Mouse (Mus musculus) heart, embryonic 14.5 days (tissue): ENCODE data around the gene Rsbn1. TPM values are rescaled to one million over a fixed set of nuclear protein-coding genes. Genes with fewer than 3 reads are reported as not detected.

Experiments used
- ATAC-seq: fragments of 200-750 bp; cut with Nextera tagmentation; 2 replicates; pipeline ENCODE4 v1.8.0; 2017; ENCODE audit warnings: low read depth, moderate TSS enrichment; ENCODE audit not compliant: insufficient number of reproducible peaks, insufficient read depth, low FRiP score
- H3K27ac ChIP-seq, 2 experiments: fragments of 200-500 bp in 1 of 2; fragments of 300-500 bp in 1 of 2; sonication (generic) in 1 of 2; replicated peaks in 1 of 2; 2 replicates each; pipeline ENCODE4 v1.5.1; 2012 to 2014; ENCODE audit warnings: low read depth in 2 of 2, low read length in 2 of 2, control low read depth in 1 of 2, mild to moderate bottlenecking in 1 of 2, mixed read lengths in 1 of 2; ENCODE audit not compliant: control insufficient read depth in 1 of 2, insufficient read depth in 1 of 2
- H3K27me3 ChIP-seq: fragments of 300-500 bp; sonication (generic); 2 replicates; pipeline ENCODE4 v1.6.1; 2014; ENCODE audit warnings: mild to moderate bottlenecking, low read length, control low read depth; ENCODE audit not compliant: control insufficient read depth, insufficient read depth
- H3K36me3 ChIP-seq: fragments of 300-500 bp; sonication (generic); 2 replicates; pipeline ENCODE4 v1.6.1; 2014; ENCODE audit warnings: mild to moderate bottlenecking, control low read depth, low read length, mixed read lengths; ENCODE audit not compliant: control insufficient read depth, insufficient read depth
- H3K4me1 ChIP-seq, 2 experiments: fragments of 200-500 bp in 1 of 2; fragments of 300-500 bp in 1 of 2; sonication (generic) in 1 of 2; 2 replicates each; pipeline ENCODE4 v1.6.1; 2012 to 2014; ENCODE audit warnings: low read length in 2 of 2, control low read depth in 1 of 2, mixed read lengths in 1 of 2; ENCODE audit not compliant: control insufficient read depth in 2 of 2, insufficient read depth in 2 of 2
- H3K4me2 ChIP-seq: fragments of 300-500 bp; sonication (generic); 2 replicates; pipeline ENCODE4 v1.6.1; 2014; ENCODE audit warnings: mild to moderate bottlenecking, low read length
- H3K4me3 ChIP-seq, 2 experiments: fragments of 200-500 bp in 1 of 2; fragments of 300-500 bp in 1 of 2; sonication (generic) in 1 of 2; 2 replicates each; pipeline ENCODE4 v1.5.1; 2012 to 2014; ENCODE audit warnings: low read length in 2 of 2, mild to moderate bottlenecking in 2 of 2, control low read depth in 1 of 2, low read depth in 1 of 2, moderate library complexity in 1 of 2; ENCODE audit not compliant: control insufficient read depth in 1 of 2, insufficient read depth in 1 of 2
- H3K9ac ChIP-seq: fragments of 300-500 bp; sonication (generic); 2 replicates; pipeline ENCODE4 v1.6.1; 2014; ENCODE audit warnings: mild to moderate bottlenecking, low read length
- H3K9me3 ChIP-seq: fragments of 300-500 bp; sonication (generic); 2 replicates; pipeline ENCODE4 v1.6.1; 2016; ENCODE audit warnings: low read length, control low read depth; ENCODE audit not compliant: control insufficient read depth
- WGBS: fragments of 180-500 bp; shearing (Covaris S2); extraction: QIAGEN DNeasy Blood & Tissue Kit; methylation state at CpG from one replicate; pipeline ENCODE4 v1.1.7; 2014; 5-methylcytosine and 5-hydroxymethylcytosine counted together
- polyA plus RNA-seq: library from polyadenylated mRNA; unstranded; fragments of >200 nt; fragmentation: Nextera tagmentation; extraction: Ambion mirVana; gene quantifications from 2 replicates; pipeline ENCODE4 v1.2.1, GENCODE M21; 2014

Gene Rsbn1
- polyA plus RNA-seq, 1 experiment from 2014 or later: 7.0 TPM

DNA sequence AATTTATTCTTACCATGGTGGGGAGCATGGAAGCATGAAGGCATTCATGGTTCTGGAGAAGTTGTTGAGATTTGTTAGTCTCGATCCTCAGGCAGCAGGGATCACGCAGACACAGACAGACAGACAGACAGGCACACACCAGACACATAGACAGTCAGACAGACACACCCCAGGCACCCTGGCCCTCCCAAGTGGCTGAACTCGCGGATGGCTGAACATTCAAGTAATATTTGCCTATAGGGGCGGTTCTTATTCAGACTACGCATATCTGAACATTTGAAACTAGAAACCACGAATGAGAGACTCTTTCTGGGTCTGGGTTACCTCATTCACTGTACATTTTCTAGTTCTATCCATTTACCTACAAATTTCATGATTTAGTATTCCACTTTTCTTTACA is 34.7 kb downstream of the Rsbn1 start:
- WGBS: 89% methylated on average over 7 of the region's 7 CpGs
- no peak for ATAC-seq

GRCm38 (mm10) chr3:103960622-103961021 is 46.7 kb downstream of the Rsbn1 start:
- no peak for ATAC-seq
- Histone ChIP-seq H3K27me3 (no peaks in the 10 kb centered on the region), H3K9me3 (no peaks in the 10 kb centered on the region), H3K36me3 (peaks cover 57% of the 10 kb centered on the region), H3K9ac (no peak overlapping the region), H3K27ac (no peak overlapping the region), H3K4me3 (no peak overlapping the region), H3K4me1 (no peaks in the 10 kb centered on the region), H3K4me2 (no peak overlapping the region)
- WGBS: 87% methylated on average over 3 of the region's 3 CpGs

More for the DNA sequence above, 34.7 kb downstream of the Rsbn1 start:
- 0 out of 2 replicates have a peak, but pooled peaks cover 3% of the 10 kb centered on the region for H3K36me3 ChIP-seq
- H3K4me3 ChIP-seq: no peak overlapping the region
- no peak overlapping the region for H3K4me2 ChIP-seq
- H3K27ac ChIP-seq: no peak overlapping the region
- H3K9me3 ChIP-seq: no peaks in the 10 kb centered on the region
- no peak overlapping the region for H3K9ac ChIP-seq
- H3K4me1 ChIP-seq: no peaks in the 10 kb centered on the region
- H3K27me3 ChIP-seq: no peaks in the 10 kb centered on the region

DNA sequence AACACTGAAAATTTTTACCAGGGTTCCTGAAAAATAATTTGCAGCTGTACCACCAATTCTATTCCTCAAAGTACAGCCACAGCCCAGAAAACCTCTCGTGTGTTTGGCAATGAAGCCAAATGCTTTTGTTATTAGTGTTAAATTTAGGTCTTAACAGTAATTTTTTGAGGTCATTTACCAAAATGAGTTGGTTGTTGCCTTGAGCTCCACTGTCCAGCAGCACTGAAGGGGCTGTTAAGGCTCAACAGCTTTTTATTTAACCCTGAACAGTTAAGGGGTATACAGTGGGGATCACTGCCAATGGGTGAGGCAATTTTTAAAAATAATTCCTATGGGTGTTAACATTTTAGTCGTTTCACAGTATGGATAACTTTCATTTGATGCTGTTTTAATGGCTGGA is 53.3 kb downstream of the Rsbn1 start:
- Histone ChIP-seq H3K36me3 (peaks cover 45% of the 10 kb centered on the region), H3K27ac (peak overlapping the region in 1 of 2 experiments; percentile 92; a peak in 2 of 4 replicates), H3K4me2 (peak overlapping the region; percentile 74), H3K9me3 (no peaks in the 10 kb centered on the region), H3K4me3 (peak overlapping the region in 1 of 2 experiments; percentile 87; a peak in 3 of 4 replicates), H3K9ac (peak overlapping the region; percentile 80), H3K4me1 (peaks cover 0 to 15% of the 10 kb centered on the region in 2 experiments; a peak in 2 of 4 replicates), H3K27me3 (no peaks in the 10 kb centered on the region)
- no peak for ATAC-seq
- 21% methylated on average over 2 of the region's 2 CpGs for WGBS

DNA sequence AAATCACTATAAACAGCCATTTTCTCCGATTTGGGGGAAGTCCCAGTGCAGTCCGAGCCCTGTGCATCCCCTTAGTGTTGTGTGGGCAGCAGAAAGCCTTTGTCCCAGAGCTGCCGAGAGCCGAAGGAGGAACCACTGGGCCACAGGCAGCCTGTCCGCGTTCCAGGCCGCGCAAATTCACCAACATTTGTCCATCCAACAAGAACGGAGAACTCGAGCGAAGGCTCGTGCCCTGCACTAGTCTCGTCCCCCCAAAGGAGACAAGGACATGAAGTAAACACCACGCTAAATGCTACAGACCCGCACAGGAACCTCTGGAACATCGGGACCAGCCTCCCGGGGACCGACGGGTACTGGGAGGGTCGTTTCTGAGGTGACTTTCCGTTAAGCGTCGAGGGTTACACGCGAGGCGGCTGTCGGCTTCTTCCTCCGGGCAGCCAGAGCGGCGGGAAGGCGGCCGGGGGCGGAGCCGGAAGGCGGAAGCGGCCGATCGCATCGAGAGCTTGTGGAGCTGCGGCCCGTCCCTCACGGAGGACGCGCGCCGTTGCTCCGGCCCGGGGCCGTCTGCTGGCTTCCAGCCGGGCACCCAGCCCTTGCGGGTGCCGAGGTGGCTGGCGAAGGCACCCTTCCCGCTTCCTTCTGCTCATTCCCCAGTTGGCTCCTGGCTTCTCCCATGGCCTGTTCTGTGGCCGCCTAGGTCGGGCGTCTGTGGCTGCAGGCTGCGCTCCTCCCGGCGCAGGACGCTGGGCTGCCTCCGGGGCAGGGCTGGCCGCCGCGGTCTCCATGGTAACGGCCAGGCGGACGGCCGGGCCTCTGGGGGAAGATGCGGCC is 54.2 kb downstream of the Rsbn1 start, which contains the start of gene Phtf1:
Gene Phtf1, plus strand, starts transcription at position 250 of the 831 bp plus-strand sequence.
- under 1% methylated on average over 70 of the region's 70 CpGs for WGBS
- no peaks in the 10 kb centered on the region for H3K9me3 ChIP-seq
- peaks cover 42% of the 10 kb centered on the region for H3K36me3 ChIP-seq

GRCm38 (mm10) chr3:103968701-103969100 is 54.8 kb downstream of the Rsbn1 start:
- Histone ChIP-seq H3K4me3 (peak overlapping the region; percentile 77 to 87), H3K36me3 (peaks cover 42% of the 10 kb centered on the region), H3K4me2 (peak overlapping the region; percentile 74), H3K27ac (peak overlapping the region; percentile 92 to 98), H3K9ac (peak overlapping the region; percentile 80), H3K27me3 (no peaks in the 10 kb centered on the region), H3K9me3 (no peaks in the 10 kb centered on the region), H3K4me1 (peaks cover 0 to 15% of the 10 kb centered on the region in 2 experiments; a peak in 2 of 4 replicates)
- peak; percentile 66 for ATAC-seq
- under 1% methylated on average over 24 of the region's 24 CpGs for WGBS

More for the DNA sequence above, 54.2 kb downstream of the Rsbn1 start, which contains the start of gene Phtf1:
- peak; percentile 94 for ATAC-seq
- H3K27ac ChIP-seq: peak within 1 kb of the TSS; percentile 92 to 98
- no peaks in the 10 kb centered on the region for H3K27me3 ChIP-seq
- peak within 1 kb of the TSS; percentile 77 to 87 for H3K4me3 ChIP-seq
- peak within 1 kb of the TSS; percentile 74 for H3K4me2 ChIP-seq
- H3K9ac ChIP-seq: peak within 1 kb of the TSS; percentile 80
- H3K4me1 ChIP-seq: peaks cover 0 to 15% of the 10 kb centered on the region in 2 experiments; a peak in 2 of 4 replicates

DNA sequence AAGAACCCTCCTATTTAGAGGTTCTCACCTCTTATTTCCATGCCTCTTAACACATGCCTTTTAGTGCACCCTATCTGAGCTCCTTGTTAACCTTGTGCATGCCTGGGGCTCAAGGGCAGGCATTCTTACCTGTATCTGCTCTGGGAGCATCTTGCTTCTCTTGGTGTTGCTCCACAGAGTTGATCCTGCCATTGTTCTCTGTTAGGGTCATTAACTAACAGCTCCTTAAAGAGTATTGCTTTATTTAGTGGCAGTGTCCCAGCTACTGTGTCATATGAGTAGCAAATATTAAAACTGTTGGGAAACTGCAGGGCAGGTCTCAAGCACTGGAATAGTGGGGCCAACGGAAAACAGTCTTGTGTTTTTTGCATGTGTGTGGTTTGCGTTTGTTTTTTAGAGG is 57.2 kb downstream of the Rsbn1 start:
- H3K9ac ChIP-seq: no peak overlapping the region
- peaks cover 29% of the 10 kb centered on the region for H3K36me3 ChIP-seq
- H3K4me3 ChIP-seq: no peak overlapping the region
- H3K9me3 ChIP-seq: no peaks in the 10 kb centered on the region
- H3K27ac ChIP-seq: no peak overlapping the region
- ATAC-seq: no peak
- H3K4me2 ChIP-seq: no peak overlapping the region
- no peaks in the 10 kb centered on the region for H3K27me3 ChIP-seq
- 91% methylated on average over 2 of the region's 2 CpGs for WGBS
- peaks cover 0 to 15% of the 10 kb centered on the region in 2 experiments; a peak in 2 of 4 replicates for H3K4me1 ChIP-seq

DNA sequence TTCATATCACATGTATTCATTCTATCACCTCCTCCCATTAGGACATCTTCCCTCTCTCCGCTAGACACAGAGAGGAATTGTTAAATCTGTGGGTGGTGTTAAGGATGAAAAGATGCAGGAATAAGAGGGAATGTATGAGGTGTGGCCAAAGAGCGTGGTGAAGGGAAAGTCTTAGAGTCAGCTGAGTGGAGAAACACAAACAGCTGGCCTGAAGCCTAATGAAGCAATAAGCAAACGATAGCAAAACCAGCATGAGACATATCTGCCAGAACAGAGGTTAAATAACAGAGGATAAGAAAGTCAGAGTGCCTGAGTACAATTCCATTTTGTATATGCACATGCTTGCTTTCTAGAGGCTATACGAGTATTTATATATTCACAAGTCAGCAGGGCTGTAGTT is 70.6 kb downstream of the Rsbn1 start:
- Histone ChIP-seq H3K9ac (no peak overlapping the region), H3K36me3 (peaks cover 41% of the 10 kb centered on the region), H3K9me3 (no peaks in the 10 kb centered on the region), H3K27me3 (no peaks in the 10 kb centered on the region), H3K27ac (no peak overlapping the region), H3K4me2 (no peak overlapping the region), H3K4me3 (no peak overlapping the region), H3K4me1 (no peaks in the 10 kb centered on the region)
- ATAC-seq: no peak
- 82% methylated on average over 4 of the region's 4 CpGs for WGBS
